18 mouse cellular contexts compared by ENCODE assay signal in the genomic region with DNA sequence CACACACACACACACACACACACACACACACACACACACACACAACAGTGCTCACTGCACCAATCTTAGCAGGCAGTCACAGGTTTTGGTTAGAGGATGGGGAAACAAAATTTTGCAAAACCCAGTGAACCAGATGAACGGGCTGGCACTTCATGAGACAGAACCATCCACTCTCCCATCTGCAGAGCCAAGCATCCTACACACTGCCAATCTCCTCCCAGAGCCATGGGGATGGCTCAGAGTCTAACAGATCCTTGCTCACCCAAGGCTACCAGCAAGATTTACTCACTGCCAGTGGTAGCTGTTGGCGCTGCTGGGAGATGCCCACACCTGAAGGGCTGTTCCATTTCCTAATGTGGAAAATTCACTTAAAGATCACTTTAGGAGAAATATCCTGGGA.
DNase-seq lines count a peak whose midpoint lies in the region; ATAC-seq and TF ChIP-seq lines count a peak whose summit lies in the region.
"Had no signal": no experiment of that assay in that cellular context is flagged by ENCODE, and none has a peak within 500 bp of the region (broad histone marks: within the 10 kb centered on the region; RNA-seq: fewer than 3 reads in every experiment).

No protein-coding gene starts in this region.

- no peak overlapping the region for H3K4me3 ChIP-seq in gastrocnemius, adult 2 months
- H3K4me3 ChIP-seq: hindbrain, embryonic 15.5 days; midbrain, embryonic 12.5 days had no signal

- no peak overlapping the region for H3K27ac ChIP-seq in gastrocnemius, adult 2 months
- H3K27ac ChIP-seq: hindbrain, embryonic 15.5 days; liver, embryonic 14.5 days; midbrain, embryonic 12.5 days had no signal

- intact Hi-C loops in gastrocnemius, adult 2 months (cut with DNase I), result no loop called here

- no peak for DNase-seq in cerebellum, postnatal 4 days (ENCODE audit: low spot score in 2 of 2)
- DNase-seq in right cerebral cortex, adult 18-20 months, result peak; percentile 71
- DNase-seq in right cerebral cortex, postnatal 14 days, result no peak
- DNase-seq in layer of hippocampus, adult 8-10 months (ENCODE audit: low spot score in 2 of 2), result peak; percentile 59 to 69
- peak; percentile 76 for DNase-seq in telencephalon, adult 2 months (ENCODE audit: low read depth, low spot score)
- DNase-seq in gastrocnemius, adult 2 months, result no peak
- no peak for DNase-seq in embryo, embryonic 9.5 days (ENCODE audit: extremely low spot score)
- DNase-seq: embryo, embryonic 11 days; heart, postnatal 14 days; kidney, adult 8-10 months; lung, postnatal 10 days; spleen, adult 18-20 months; thymus, postnatal 4 days had no signal

- TF ChIP-seq CTCF in gastrocnemius, adult 2 months (IDR thresholded peaks at IDR 0.05), result no peak

- ATAC-seq in cerebellum, adult (ENCODE audit: insufficient number of reproducible peaks, low FRiP score, low TSS enrichment), result peak; percentile 58; the same call in 1 of the 2 replicates
- ATAC-seq: Patski had no signal

Comparison
In these comparisons a context has a peak if more than half of its experiments do, and no peak if none do; other contexts are left out.
1. DNase-seq: peak in right cerebral cortex, adult 18-20 months (single experiment), layer of hippocampus, adult 8-10 months (2 of 2) and telencephalon, adult 2 months (single experiment); none in cerebellum, postnatal 4 days (0 of 2), right cerebral cortex, postnatal 14 days (single experiment), gastrocnemius, adult 2 months (single experiment) and embryo, embryonic 9.5 days (single experiment).